Mouse (Mus musculus) NIH3T3 (cell line): ENCODE results near the gene Zfp652.
A peak's percentile ranks its signal among the peaks of the same experiment; 100 is the strongest.
"Not testable (repeated sequence)": the region's sequence is repeated elsewhere in the genome, so short reads cannot be mapped to it uniquely, and the experiment has no call there.

Source experiments
- DNase-seq: peaks from one replicate; pipeline ENCODE4 v3.0.0-alpha.2; 2012; ENCODE audit warnings: low read depth

Zfp652 gene

GRCm38 (mm10) chr11:95712085-95712562 lies 349 bp upstream of the Zfp652 start:
- peak; percentile 36 for DNase-seq

- peak; percentile 57 for DNase-seq
These were observed 845 bp downstream of the Zfp652 start for GRCm38 (mm10) chr11:95713225-95713810.

- DNase-seq = peak; percentile 43
These were observed 1.4 kb downstream of the Zfp652 start for GRCm38 (mm10) chr11:95713811-95714241.

GRCm38 (mm10) chr11:95714411-95714810 lies 1.9 kb downstream of the Zfp652 start:
- DNase-seq = no peak

GRCm38 (mm10) chr11:95716136-95716535 lies 3.7 kb downstream of the Zfp652 start:
- no peak for DNase-seq

GRCm38 (mm10) chr11:95719356-95719755 lies 6.9 kb downstream of the Zfp652 start:
- no peak for DNase-seq

- no peak for DNase-seq
These were observed 10.8 kb downstream of the Zfp652 start, which contains the start of gene B130006D01Rik for GRCm38 (mm10) chr11:95723287-95723686. Gene B130006D01Rik, plus strand, starts transcription at chr11:95723587.

GRCm38 (mm10) chr11:95724466-95724865 lies 12.0 kb downstream of the Zfp652 start:
- no peak for DNase-seq

GRCm38 (mm10) chr11:95726156-95726555 lies 13.7 kb downstream of the Zfp652 start:
- DNase-seq = no peak

GRCm38 (mm10) chr11:95727947-95728346 lies 15.5 kb downstream of the Zfp652 start:
- DNase-seq = no peak

GRCm38 (mm10) chr11:95728916-95729907 lies 16.7 kb downstream of the Zfp652 start:
- DNase-seq = peak; percentile 13

GRCm38 (mm10) chr11:95734485-95734884 lies 22.0 kb downstream of the Zfp652 start:
- no peak for DNase-seq

GRCm38 (mm10) chr11:95737811-95738210 lies 25.3 kb downstream of the Zfp652 start:
- DNase-seq = no peak

GRCm38 (mm10) chr11:95744521-95744920 lies 32.0 kb downstream of the Zfp652 start:
- DNase-seq = peak; percentile 12

- no peak for DNase-seq
These were observed 34.3 kb downstream of the Zfp652 start for GRCm38 (mm10) chr11:95746821-95747220.

GRCm38 (mm10) chr11:95748331-95748730 lies 35.9 kb downstream of the Zfp652 start:
- DNase-seq = no peak

- DNase-seq = no peak
These were observed 37.1 kb downstream of the Zfp652 start for GRCm38 (mm10) chr11:95749619-95750018.

- peak; percentile 86 for DNase-seq
These were observed 38.5 kb downstream of the Zfp652 start for GRCm38 (mm10) chr11:95750995-95751394.

- DNase-seq = not testable (repeated sequence)
These were observed 42.7 kb downstream of the Zfp652 start for GRCm38 (mm10) chr11:95755137-95755536.

GRCm38 (mm10) chr11:95760521-95760920 lies 48.0 kb downstream of the Zfp652 start:
- peak; percentile 45 for DNase-seq

- peak; percentile 39 for DNase-seq
These were observed 50.5 kb downstream of the Zfp652 start for GRCm38 (mm10) chr11:95762996-95763395.

GRCm38 (mm10) chr11:95764806-95765205 lies 52.3 kb downstream of the Zfp652 start:
- DNase-seq = no peak

- DNase-seq = no peak
These were observed 52.9 kb downstream of the Zfp652 start for GRCm38 (mm10) chr11:95765334-95765733.
